Mouse (Mus musculus) cerebellum, postnatal 36 days (tissue): ENCODE measurements around the gene Ybx1.
A peak's percentile ranks its signal among the peaks of the same experiment; 100 is the strongest.

Experiments used
- DNase-seq, 2 experiments: peaks; one replicate each; pipeline ENCODE4 v3.0.0; 2021 to 2022; ENCODE audit warnings: mixed read lengths in 2 of 2

The Ybx1 gene

GRCm38 (mm10) chr4:119263459-119263858 lies 30.9 kb downstream of the Ybx1 start:
- no peak for DNase-seq

- no peak for DNase-seq
Observed at GRCm38 (mm10) chr4:119262483-119262882, 31.9 kb downstream of the Ybx1 start.

- no peak for DNase-seq
Observed at GRCm38 (mm10) chr4:119261087-119261713, 33.2 kb downstream of the Ybx1 start.

GRCm38 (mm10) chr4:119259344-119260254 lies 34.8 kb downstream of the Ybx1 start:
- DNase-seq, result no peak

- DNase-seq, result no peak
Observed at GRCm38 (mm10) chr4:119257083-119257482, 37.3 kb downstream of the Ybx1 start.

- DNase-seq, result no peak
Observed at GRCm38 (mm10) chr4:119255351-119255750, 39.1 kb downstream of the Ybx1 start, which contains the start of gene Cldn19. TSS of gene Cldn19 (plus strand) at chr4:119255414.

- no peak for DNase-seq
Observed at GRCm38 (mm10) chr4:119254012-119254618, 40.3 kb downstream of the Ybx1 start.

GRCm38 (mm10) chr4:119252025-119252808 lies 42.2 kb downstream of the Ybx1 start:
- DNase-seq, result no peak

- peak in 1 of 2 experiments; percentile 38 for DNase-seq
Observed at GRCm38 (mm10) chr4:119248407-119248965, 45.9 kb downstream of the Ybx1 start.

- peak; percentile 42 to 63 for DNase-seq
Observed at GRCm38 (mm10) chr4:119247462-119248235, 46.8 kb downstream of the Ybx1 start.

- DNase-seq, result no peak
Observed at GRCm38 (mm10) chr4:119246688-119247225, 47.6 kb downstream of the Ybx1 start.

- no peak for DNase-seq
Observed at GRCm38 (mm10) chr4:119245961-119246360, 48.4 kb downstream of the Ybx1 start.

GRCm38 (mm10) chr4:119245556-119245955 lies 48.8 kb downstream of the Ybx1 start:
- peak in 1 of 2 experiments; percentile 32 for DNase-seq

GRCm38 (mm10) chr4:119244468-119245240 lies 49.8 kb downstream of the Ybx1 start:
- DNase-seq, result no peak

- DNase-seq, result no peak
Observed at GRCm38 (mm10) chr4:119242571-119242970, 51.8 kb downstream of the Ybx1 start.

GRCm38 (mm10) chr4:119241664-119242063 lies 52.7 kb downstream of the Ybx1 start:
- peak in 1 of 2 experiments; percentile 24 for DNase-seq

- DNase-seq, result no peak
Observed at GRCm38 (mm10) chr4:119239181-119239682, 55.2 kb downstream of the Ybx1 start.

- no peak for DNase-seq
Observed at GRCm38 (mm10) chr4:119238661-119239060, 55.7 kb downstream of the Ybx1 start.

GRCm38 (mm10) chr4:119234348-119234747 lies 60.1 kb downstream of the Ybx1 start:
- no peak for DNase-seq
